Mouse (Mus musculus) MEL (cell line): ENCODE results near the gene Fermt3.

Experiments used
- CTCF ChIP-seq, 3 experiments: IDR thresholded peaks in 2 of 3; conservative IDR thresholded peaks in 1 of 3; 2 replicates each; pipeline ENCODE4 v1.5.1; 2011 to 2012; ENCODE audit warnings: low read length in 3 of 3, low read depth in 2 of 3, mild to moderate bottlenecking in 2 of 3, improper control_type of control experiment in 1 of 3, inconsistent platforms in 1 of 3, mixed read lengths in 1 of 3, moderate library complexity in 1 of 3; ENCODE audit not compliant: control insufficient read depth in 1 of 3, insufficient read depth in 1 of 3, poor library complexity in 1 of 3, severe bottlenecking in 1 of 3
- E2F4 ChIP-seq: IDR thresholded peaks from 2 replicates; pipeline ENCODE4 v1.6.1; 2011; ENCODE audit warnings: low read depth, low read length, improper control_type of control experiment, borderline replicate concordance
- EP300 ChIP-seq, 2 experiments: IDR thresholded peaks; 2 replicates each; pipeline ENCODE4 v1.6.1; 2011; ENCODE audit warnings: improper control_type of control experiment in 2 of 2, low read length in 2 of 2, low read depth in 1 of 2, mild to moderate bottlenecking in 1 of 2
- GATA1 ChIP-seq: IDR thresholded peaks from 2 replicates; pipeline ENCODE4 v1.6.1; 2011; ENCODE audit warnings: low read depth, low read length, improper control_type of control experiment
- MAFK ChIP-seq: IDR thresholded peaks from 2 replicates; pipeline ENCODE4 v1.6.1; 2011; ENCODE audit warnings: low read depth, mild to moderate bottlenecking, low read length, improper control_type of control experiment, borderline replicate concordance
- MAZ ChIP-seq: IDR thresholded peaks from 2 replicates; pipeline ENCODE4 v1.6.1; 2012; ENCODE audit warnings: low read depth, mild to moderate bottlenecking, inconsistent platforms, low read length, improper control_type of control experiment
- MYC ChIP-seq: IDR thresholded peaks from 2 replicates; pipeline ENCODE4 v1.6.1; 2011; ENCODE audit warnings: low read depth, mild to moderate bottlenecking, low read length, improper control_type of control experiment, moderate library complexity
- NRF1 ChIP-seq: IDR thresholded peaks from 2 replicates; pipeline ENCODE4 v1.6.1; 2014; ENCODE audit warnings: low read depth, mild to moderate bottlenecking, inconsistent platforms, low read length, improper control_type of control experiment, moderate library complexity; ENCODE audit not compliant: poor library complexity, insufficient read depth, severe bottlenecking
- POLR2A ChIP-seq, 2 experiments: IDR thresholded peaks; 2 replicates each; pipeline ENCODE4 v1.6.1; 2011 to 2012; ENCODE audit warnings: low read length in 2 of 2, mild to moderate bottlenecking in 2 of 2, control low read depth in 1 of 2, improper control_type of control experiment in 1 of 2, low read depth in 1 of 2, moderate library complexity in 1 of 2; ENCODE audit not compliant: control insufficient read depth in 1 of 2, insufficient read depth in 1 of 2, poor library complexity in 1 of 2
- POLR2AphosphoS2 ChIP-seq: IDR thresholded peaks from 2 replicates; pipeline ENCODE4 v1.6.1; 2011; ENCODE audit warnings: low read length, improper control_type of control experiment
- ZC3H11A ChIP-seq: IDR thresholded peaks from 2 replicates; pipeline ENCODE4 v1.6.1; 2012; ENCODE audit warnings: low read depth, mild to moderate bottlenecking, inconsistent platforms, low read length, improper control_type of control experiment
- ZMIZ1 ChIP-seq: IDR thresholded peaks from 2 replicates; pipeline ENCODE4 v1.6.1; 2012; ENCODE audit warnings: low read depth, mild to moderate bottlenecking, inconsistent platforms, low read length, improper control_type of control experiment, moderate library complexity
- ZNF384 ChIP-seq: IDR thresholded peaks from 2 replicates; pipeline ENCODE4 v1.6.1; 2012; ENCODE audit warnings: low read depth, mild to moderate bottlenecking, inconsistent platforms, low read length, improper control_type of control experiment

- TF ChIP-seq CTCF (IDR thresholded peaks at IDR 0.05 in 2 of 3, conservative IDR thresholded peaks at IDR 0.05 in 1 of 3; ENCODE audit: control insufficient read depth in 1 of 3, insufficient read depth in 1 of 3, low read depth in 2 of 3, low read length in 3 of 3, poor library complexity in 1 of 3, severe bottlenecking in 1 of 3) = no peak
- no peak for TF ChIP-seq ZC3H11A
- TF ChIP-seq EP300 (IDR thresholded peaks at IDR 0.05; ENCODE audit: low read depth in 1 of 2, low read length in 2 of 2) = peak in 1 of 2 experiments; percentile 60; a peak in 2 of 4 replicates
- TF ChIP-seq GATA1 = peak; percentile 45; the same call in 1 of the 2 replicates
- no peak for TF ChIP-seq MAFK
- no peak for TF ChIP-seq MAZ
- TF ChIP-seq ZNF384 = no peak
- TF ChIP-seq MYC = peak; percentile 80
- TF ChIP-seq E2F4 = no peak
- TF ChIP-seq NRF1 = 0 out of 2 replicates have a peak, but pooled peaks have one; percentile 4
- peak in 1 of 2 experiments; percentile 95; a peak in 3 of 4 replicates for TF ChIP-seq POLR2A (IDR thresholded peaks at IDR 0.05; ENCODE audit: control insufficient read depth in 1 of 2, insufficient read depth in 1 of 2, low read depth in 1 of 2, low read length in 2 of 2, poor library complexity in 1 of 2)
- peak; percentile 83; the same call in 1 of the 2 replicates for TF ChIP-seq ZMIZ1
- TF ChIP-seq POLR2AphosphoS2 = peak; percentile 83
Observed at GRCm38 (mm10) chr19:7019191-7019590, at the start of gene Fermt3.
